Mouse (Mus musculus) embryonic facial prominence, embryonic 15.5 days (tissue): ENCODE results near the gene Aspa. TPM values are rescaled to one million over a fixed set of nuclear protein-coding genes. Genes with fewer than 3 reads are reported as not detected.
"Not testable (repeated sequence)": the region's sequence is repeated elsewhere in the genome, so short reads cannot be mapped to it uniquely, and the experiment has no call there.

ENCODE experiments used
- ATAC-seq: fragments of 200-750 bp; cut with Nextera tagmentation; 2 replicates; pipeline ENCODE4 v1.8.0; 2017; ENCODE audit warnings: low read depth, moderate TSS enrichment; ENCODE audit not compliant: insufficient number of reproducible peaks, low FRiP score, low TSS enrichment
- H3K27ac ChIP-seq: fragments of 300-500 bp; sonication (generic); replicated peaks from 2 replicates; pipeline ENCODE4 v1.5.1; 2015; ENCODE audit warnings: mild to moderate bottlenecking, inconsistent platforms
- H3K27me3 ChIP-seq: fragments of 300-500 bp; sonication (generic); 2 replicates; pipeline ENCODE4 v1.6.1; 2015; ENCODE audit warnings: inconsistent platforms
- H3K36me3 ChIP-seq: fragments of 300-500 bp; sonication (generic); 2 replicates; pipeline ENCODE4 v1.6.1; 2015; ENCODE audit warnings: mild to moderate bottlenecking, inconsistent platforms
- H3K4me1 ChIP-seq: fragments of 300-500 bp; sonication (generic); 2 replicates; pipeline ENCODE4 v1.6.1; 2015; ENCODE audit warnings: inconsistent platforms
- H3K4me2 ChIP-seq: fragments of 300-500 bp; sonication (generic); replicated peaks from 2 replicates; pipeline ENCODE4 v1.6.1; 2015; ENCODE audit warnings: mild to moderate bottlenecking, inconsistent platforms
- H3K4me3 ChIP-seq: fragments of 300-500 bp; sonication (generic); replicated peaks from 2 replicates; pipeline ENCODE4 v1.5.1; 2015; ENCODE audit warnings: mild to moderate bottlenecking, inconsistent platforms
- H3K9ac ChIP-seq: fragments of 300-500 bp; sonication (generic); 2 replicates; pipeline ENCODE4 v1.6.1; 2015; ENCODE audit warnings: inconsistent platforms
- H3K9me3 ChIP-seq: fragments of 300-500 bp; sonication (generic); replicated peaks from 2 replicates; pipeline ENCODE4 v1.6.1; 2016; ENCODE audit warnings: inconsistent platforms
- WGBS: fragments of 180-500 bp; shearing (Covaris S2); methylation state at CpG from one replicate; pipeline ENCODE4 v1.1.7; 2015; 5-methylcytosine and 5-hydroxymethylcytosine counted together
- polyA plus RNA-seq: library from polyadenylated mRNA; unstranded; fragments of >200 nt; fragmentation: Nextera tagmentation; extraction: Ambion mirVana; gene quantifications from 2 replicates; pipeline ENCODE4 v1.2.1, GENCODE M21; 2015

Gene Aspa
- polyA plus RNA-seq: 2.0 and 2.4 TPM in 2 replicates

GRCm38 (mm10) chr11:73329442-73329841 is at the start of gene Aspa, which contains the start of the genes Gm49340 and Spata22:
TSS of gene Aspa (minus strand) at chr11:73329596.
TSS of gene Gm49340 (plus strand) at chr11:73329741.
TSS of gene Spata22 (plus strand) at chr11:73329741.
- no peaks in the 10 kb centered on the region for H3K36me3 ChIP-seq
- H3K9me3 ChIP-seq: no peaks in the 10 kb centered on the region
- no peak within 1 kb of the TSS for H3K27ac ChIP-seq
- H3K27me3 ChIP-seq: no peaks in the 10 kb centered on the region
- no peak within 1 kb of the TSS for H3K4me3 ChIP-seq
- WGBS: 76% methylated on average over 27 of the region's 27 CpGs
- ATAC-seq: no peak
- no peak within 1 kb of the TSS for H3K9ac ChIP-seq
- H3K4me1 ChIP-seq: 0 out of 2 replicates have a peak, but pooled peaks cover 3% of the 10 kb centered on the region
- no peak within 1 kb of the TSS for H3K4me2 ChIP-seq

GRCm38 (mm10) chr11:73370946-73371345 is 41.5 kb upstream of the Aspa start, which contains the start of gene Olfr376:
TSS of gene Olfr376 (plus strand) at chr11:73371246.
- 90% methylated on average over 2 of the region's 2 CpGs for WGBS
- ATAC-seq: no peak
- Histone ChIP-seq H3K9me3 (no peaks in the 10 kb centered on the region), H3K9ac (no peak within 1 kb of the TSS), H3K4me1 (no peaks in the 10 kb centered on the region), H3K27ac (no peak within 1 kb of the TSS), H3K36me3 (no peaks in the 10 kb centered on the region), H3K4me2 (no peak within 1 kb of the TSS), H3K4me3 (no peak within 1 kb of the TSS), H3K27me3 (no peaks in the 10 kb centered on the region)

GRCm38 (mm10) chr11:73350483-73350882 is 21.1 kb upstream of the Aspa start, which contains the start of gene Olfr20:
TSS of gene Olfr20 (plus strand) at chr11:73350783.
- Histone ChIP-seq H3K27ac (no peak within 1 kb of the TSS), H3K4me1 (no peaks in the 10 kb centered on the region), H3K27me3 (no peaks in the 10 kb centered on the region), H3K9me3 (no peaks in the 10 kb centered on the region), H3K4me2 (no peak within 1 kb of the TSS), H3K4me3 (no peak within 1 kb of the TSS), H3K9ac (no peak within 1 kb of the TSS), H3K36me3 (no peaks in the 10 kb centered on the region)
- 42% methylated on average over 3 of the region's 3 CpGs for WGBS
- no peak for ATAC-seq

- Histone ChIP-seq H3K9ac (no peak overlapping the region), H3K4me2 (no peak overlapping the region), H3K9me3 (no peaks in the 10 kb centered on the region), H3K27ac (no peak overlapping the region), H3K36me3 (no peaks in the 10 kb centered on the region), H3K4me3 (no peak overlapping the region), H3K27me3 (no peaks in the 10 kb centered on the region), H3K4me1 (no peaks in the 10 kb centered on the region)
- WGBS: 73% methylated on average over 4 of the region's 4 CpGs
- no peak for ATAC-seq
Measured at GRCm38 (mm10) chr11:73336919-73337318, 7.5 kb upstream of the Aspa start.

DNA sequence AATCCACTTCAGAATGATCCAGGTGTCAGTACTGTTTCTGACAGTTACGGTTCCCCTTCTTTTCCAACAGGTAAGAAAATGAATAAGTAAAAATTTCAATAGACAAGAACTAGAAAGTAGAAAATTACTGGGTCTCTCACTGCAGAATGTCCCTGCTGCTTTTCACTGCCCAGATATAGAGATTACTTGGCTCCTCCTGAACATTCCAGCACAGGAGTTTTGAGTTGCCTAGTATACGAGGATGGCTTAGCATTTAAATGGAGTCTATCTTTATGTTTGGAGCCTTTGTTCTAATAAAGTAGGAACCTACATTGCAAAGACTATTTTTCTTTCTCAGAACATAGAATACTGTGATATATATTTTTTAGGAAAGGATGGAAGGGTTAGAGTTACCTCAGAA is 4.0 kb upstream of the Aspa start:
- Histone ChIP-seq H3K4me2 (no peak overlapping the region), H3K27ac (no peak overlapping the region), H3K27me3 (no peaks in the 10 kb centered on the region), H3K9me3 (no peaks in the 10 kb centered on the region), H3K9ac (no peak overlapping the region), H3K4me3 (no peak overlapping the region), H3K36me3 (no peaks in the 10 kb centered on the region), H3K4me1 (no peaks in the 10 kb centered on the region)
- no peak for ATAC-seq
- 72% methylated on average over 2 of the region's 2 CpGs for WGBS

DNA sequence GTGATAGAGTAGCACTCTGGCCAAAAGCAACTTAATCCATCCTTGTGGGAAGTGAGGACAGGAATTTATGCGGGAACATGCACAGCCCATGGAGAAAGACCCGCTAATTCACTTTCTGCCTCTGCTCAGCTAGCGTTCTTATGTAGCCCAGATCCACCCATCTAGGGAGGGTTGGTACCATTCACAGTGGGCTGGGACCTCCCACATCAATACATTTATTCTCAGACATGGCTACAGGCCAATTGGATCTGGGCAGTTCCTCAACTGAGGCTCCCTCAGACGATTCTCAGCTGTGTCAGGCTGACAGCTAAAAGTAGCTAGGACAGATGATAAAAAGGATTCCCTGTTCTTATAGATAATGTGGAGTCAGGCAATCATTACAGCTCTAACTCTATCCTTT is 2.0 kb downstream of the Aspa start:
- no peaks in the 10 kb centered on the region for H3K27me3 ChIP-seq
- 58% methylated on average over 4 of the region's 4 CpGs for WGBS
- no peak overlapping the region for H3K4me2 ChIP-seq
- H3K36me3 ChIP-seq: no peaks in the 10 kb centered on the region
- H3K9me3 ChIP-seq: no peaks in the 10 kb centered on the region
- no peak overlapping the region for H3K27ac ChIP-seq
- ATAC-seq: no peak
- no peak overlapping the region for H3K9ac ChIP-seq
- 0 out of 2 replicates have a peak, but pooled peaks cover 3% of the 10 kb centered on the region for H3K4me1 ChIP-seq
- H3K4me3 ChIP-seq: no peak overlapping the region

DNA sequence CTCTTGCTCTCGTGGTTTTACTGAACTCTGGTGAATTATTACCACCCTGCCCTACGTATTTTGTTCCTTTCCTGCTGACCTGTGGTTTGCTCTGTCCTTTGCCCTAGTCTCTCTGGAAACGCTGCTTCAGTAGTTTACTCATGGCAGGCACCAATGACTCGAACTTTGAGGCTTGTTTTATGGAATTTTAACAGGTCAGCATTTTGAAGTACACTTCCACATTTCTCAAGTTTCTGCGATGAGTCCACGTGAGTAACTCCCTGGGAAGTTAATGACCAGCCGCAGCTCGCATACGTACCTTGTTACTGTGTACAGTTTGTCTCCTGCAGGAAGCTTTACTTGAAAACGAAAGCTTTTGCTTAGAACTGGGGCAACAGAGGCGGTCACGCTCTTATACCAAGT is 2.9 kb downstream of the Aspa start:
- no peak for ATAC-seq
- H3K4me2 ChIP-seq: no peak overlapping the region
- no peak overlapping the region for H3K4me3 ChIP-seq
- H3K4me1 ChIP-seq: 0 out of 2 replicates have a peak, but pooled peaks cover 3% of the 10 kb centered on the region
- H3K9me3 ChIP-seq: no peaks in the 10 kb centered on the region
- no peaks in the 10 kb centered on the region for H3K27me3 ChIP-seq
- no peak overlapping the region for H3K27ac ChIP-seq
- H3K9ac ChIP-seq: no peak overlapping the region
- WGBS: 22% methylated on average over 12 of the region's 12 CpGs
- H3K36me3 ChIP-seq: no peaks in the 10 kb centered on the region

- no peak overlapping the region for H3K9ac ChIP-seq
- no peak for ATAC-seq
- 60% methylated on average over 9 of the region's 9 CpGs for WGBS
Measured at GRCm38 (mm10) chr11:73323906-73324830, 5.2 kb downstream of the Aspa start.

GRCm38 (mm10) chr11:73321064-73321463 is 8.3 kb downstream of the Aspa start:
- H3K4me1 ChIP-seq, H3K27me3 ChIP-seq: not testable (repeated sequence)
- 93% methylated on average over 13 of the region's 13 CpGs for WGBS

More at GRCm38 (mm10) chr11:73323906-73324830, 5.2 kb downstream of the Aspa start:
- H3K9me3 ChIP-seq: no peaks in the 10 kb centered on the region
- H3K27ac ChIP-seq: no peak overlapping the region
- H3K36me3 ChIP-seq: no peaks in the 10 kb centered on the region
- H3K27me3 ChIP-seq: no peaks in the 10 kb centered on the region
- no peak overlapping the region for H3K4me3 ChIP-seq
- H3K4me2 ChIP-seq: no peak overlapping the region
- 0 out of 2 replicates have a peak, but pooled peaks cover 3% of the 10 kb centered on the region for H3K4me1 ChIP-seq

DNA sequence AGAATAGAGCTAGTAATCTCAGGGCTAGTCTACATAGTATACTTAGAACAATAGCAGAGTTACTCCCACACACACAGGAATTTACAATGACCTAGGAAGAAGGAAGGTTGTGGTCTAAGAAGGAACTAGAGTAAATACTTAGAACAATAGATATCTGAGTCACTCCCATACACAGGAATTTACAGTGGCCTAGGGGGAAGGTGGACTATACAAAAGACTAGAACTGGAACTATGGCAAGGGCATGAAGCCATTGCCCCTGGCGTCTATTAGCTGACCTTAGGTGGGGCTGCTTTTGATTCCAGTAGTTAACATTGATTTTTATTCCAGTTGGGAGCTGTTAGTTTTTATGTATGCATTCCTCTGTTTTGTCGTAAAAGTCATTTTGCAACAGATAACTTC is 10.8 kb downstream of the Aspa start:
- not testable (repeated sequence) for ATAC-seq, H3K27me3 ChIP-seq, H3K9ac ChIP-seq, H3K9me3 ChIP-seq, H3K4me1 ChIP-seq, H3K4me3 ChIP-seq, H3K27ac ChIP-seq, H3K4me2 ChIP-seq, H3K36me3 ChIP-seq
- 80% methylated on average over 2 of the region's 2 CpGs for WGBS

More at GRCm38 (mm10) chr11:73321064-73321463, 8.3 kb downstream of the Aspa start:
- not testable (repeated sequence) for H3K27ac ChIP-seq, H3K36me3 ChIP-seq, ATAC-seq, H3K9me3 ChIP-seq, H3K9ac ChIP-seq, H3K4me3 ChIP-seq, H3K4me2 ChIP-seq

GRCm38 (mm10) chr11:73315961-73316360 is 13.4 kb downstream of the Aspa start:
- 44% methylated on average over 3 of the region's 3 CpGs for WGBS
- no peak for ATAC-seq
- Histone ChIP-seq H3K27ac (no peak overlapping the region), H3K27me3 (no peaks in the 10 kb centered on the region), H3K4me3 (no peak overlapping the region), H3K9ac (no peak overlapping the region), H3K9me3 (no peaks in the 10 kb centered on the region), H3K4me1 (no peaks in the 10 kb centered on the region), H3K4me2 (no peak overlapping the region), H3K36me3 (no peaks in the 10 kb centered on the region)
